Mouse (Mus musculus): ENCODE results near the gene Mgat4c. TPM values are rescaled to one million over a fixed set of nuclear protein-coding genes. Genes with fewer than 3 reads are reported as not detected.
A peak's percentile ranks its signal among the peaks of the same experiment; 100 is the strongest.

Mgat4c gene
- total and polyA plus RNA-seq, 2 experiments from 2014 or later: 50.3 to 81.8 TPM

GRCm38 (mm10) chr10:102243897-102244296 is 562.6 kb downstream of the Mgat4c start:
- ATAC-seq (ENCODE audit: low FRiP score) (no peak), DNase-seq (ENCODE audit: low spot score) (no peak)
- no peaks in the 10 kb centered on the region for H3K9me3 ChIP-seq (ENCODE audit: low read length)
- no peak for TF ChIP-seq CTCF (IDR thresholded peaks at IDR 0.05)
- no peaks in the 10 kb centered on the region for H3K27me3 ChIP-seq (ENCODE audit: insufficient read depth, low read length)
- no peaks in the 10 kb centered on the region for H3K36me3 ChIP-seq (ENCODE audit: insufficient read depth, low read length)
- no peak overlapping the region for H3K27ac ChIP-seq (ENCODE audit: low read depth, low read length)
- no peak overlapping the region for H3K4me2 ChIP-seq (ENCODE audit: low read depth, low read length, poor library complexity, severe bottlenecking)
- H3K9ac ChIP-seq (replicated peaks; ENCODE audit: low read length, poor library complexity, severe bottlenecking): no peak overlapping the region
- no peak overlapping the region for H3K4me3 ChIP-seq (ENCODE audit: low read depth, low read length)
- no peaks in the 10 kb centered on the region for H3K4me1 ChIP-seq (ENCODE audit: insufficient read depth, low read length)

- no peaks in the 10 kb centered on the region for H3K27me3 ChIP-seq (ENCODE audit: insufficient read depth, low read length)
- H3K27ac ChIP-seq (ENCODE audit: low read depth, low read length): no peak overlapping the region
- no peaks in the 10 kb centered on the region for H3K36me3 ChIP-seq (ENCODE audit: insufficient read depth, low read length)
- no peak overlapping the region for H3K4me3 ChIP-seq (ENCODE audit: low read depth, low read length)
- H3K4me2 ChIP-seq (ENCODE audit: low read depth, low read length, poor library complexity, severe bottlenecking): no peak overlapping the region
- H3K9ac ChIP-seq (replicated peaks; ENCODE audit: low read length, poor library complexity, severe bottlenecking): no peak overlapping the region
- no peaks in the 10 kb centered on the region for H3K4me1 ChIP-seq (ENCODE audit: insufficient read depth, low read length)
- H3K9me3 ChIP-seq (ENCODE audit: low read length): no peaks in the 10 kb centered on the region
- no peak for TF ChIP-seq CTCF (IDR thresholded peaks at IDR 0.05)
- peak; percentile 14 for DNase-seq (ENCODE audit: low spot score)
- ATAC-seq (ENCODE audit: low FRiP score): no peak
- 52% methylated on average over 5 of the region's 5 CpGs for WGBS
These were observed 563.3 kb downstream of the Mgat4c start for GRCm38 (mm10) chr10:102244601-102245000.

- no peak for TF ChIP-seq CTCF (IDR thresholded peaks at IDR 0.05)
- ATAC-seq (ENCODE audit: low FRiP score) (no peak), DNase-seq (ENCODE audit: low spot score) (no peak)
- Histone ChIP-seq H3K9me3 (ENCODE audit: low read length) (no peaks in the 10 kb centered on the region), H3K36me3 (ENCODE audit: insufficient read depth, low read length) (no peaks in the 10 kb centered on the region), H3K27ac (ENCODE audit: low read depth, low read length) (no peak overlapping the region), H3K4me1 (ENCODE audit: insufficient read depth, low read length) (no peaks in the 10 kb centered on the region), H3K4me2 (ENCODE audit: low read depth, low read length, poor library complexity, severe bottlenecking) (no peak overlapping the region), H3K4me3 (ENCODE audit: low read depth, low read length) (no peak overlapping the region), H3K9ac (replicated peaks; ENCODE audit: low read length, poor library complexity, severe bottlenecking) (no peak overlapping the region), H3K27me3 (ENCODE audit: insufficient read depth, low read length) (no peaks in the 10 kb centered on the region)
- WGBS: 79% methylated on average over 9 of the region's 9 CpGs
These were observed 564.0 kb downstream of the Mgat4c start for GRCm38 (mm10) chr10:102245269-102245668.

GRCm38 (mm10) chr10:102308892-102309479 is 627.7 kb downstream of the Mgat4c start:
- no peaks in the 10 kb centered on the region for H3K9me3 ChIP-seq (ENCODE audit: low read length)
- H3K9ac ChIP-seq (replicated peaks; ENCODE audit: low read length, poor library complexity, severe bottlenecking): no peak overlapping the region
- ATAC-seq (ENCODE audit: low FRiP score): no peak
- no peaks in the 10 kb centered on the region for H3K27me3 ChIP-seq (ENCODE audit: insufficient read depth, low read length)
- H3K27ac ChIP-seq (ENCODE audit: low read depth, low read length): no peak overlapping the region
- H3K4me2 ChIP-seq (ENCODE audit: low read depth, low read length, poor library complexity, severe bottlenecking): no peak overlapping the region
- no peak for DNase-seq (ENCODE audit: low spot score)
- no peaks in the 10 kb centered on the region for H3K36me3 ChIP-seq (ENCODE audit: insufficient read depth, low read length)
- H3K4me3 ChIP-seq (ENCODE audit: low read depth, low read length): no peak overlapping the region
- no peaks in the 10 kb centered on the region for H3K4me1 ChIP-seq (ENCODE audit: insufficient read depth, low read length)
- 61% methylated on average over 5 of the region's 5 CpGs for WGBS
- no peak for TF ChIP-seq CTCF (IDR thresholded peaks at IDR 0.05)

GRCm38 (mm10) chr10:102365685-102366381 is 684.5 kb downstream of the Mgat4c start:
- H3K9ac ChIP-seq (replicated peaks; ENCODE audit: low read length, poor library complexity, severe bottlenecking): no peak overlapping the region
- no peaks in the 10 kb centered on the region for H3K9me3 ChIP-seq (ENCODE audit: low read length)
- H3K4me3 ChIP-seq (ENCODE audit: low read depth, low read length): no peak overlapping the region
- no peaks in the 10 kb centered on the region for H3K27me3 ChIP-seq (ENCODE audit: insufficient read depth, low read length)
- 53% methylated on average over 5 of the region's 5 CpGs for WGBS
- no peaks in the 10 kb centered on the region for H3K36me3 ChIP-seq (ENCODE audit: insufficient read depth, low read length)
- no peak overlapping the region for H3K4me2 ChIP-seq (ENCODE audit: low read depth, low read length, poor library complexity, severe bottlenecking)
- no peak for ATAC-seq (ENCODE audit: low FRiP score)
- DNase-seq (ENCODE audit: low spot score): peak; percentile 33
- no peak overlapping the region for H3K27ac ChIP-seq (ENCODE audit: low read depth, low read length)
- no peak for TF ChIP-seq CTCF (IDR thresholded peaks at IDR 0.05)
- no peaks in the 10 kb centered on the region for H3K4me1 ChIP-seq (ENCODE audit: insufficient read depth, low read length)

GRCm38 (mm10) chr10:102370576-102370975 is 689.3 kb downstream of the Mgat4c start:
- no peaks in the 10 kb centered on the region for H3K9me3 ChIP-seq (ENCODE audit: low read length)
- 88% methylated on average over 1 of the region's 1 CpGs for WGBS

More at GRCm38 (mm10) chr10:102370576-102370975, 689.3 kb downstream of the Mgat4c start:
- ATAC-seq (ENCODE audit: low FRiP score) (no peak), DNase-seq (ENCODE audit: low spot score) (no peak)
- no peak overlapping the region for H3K9ac ChIP-seq (replicated peaks; ENCODE audit: low read length, poor library complexity, severe bottlenecking)
- TF ChIP-seq CTCF (IDR thresholded peaks at IDR 0.05): no peak
- H3K4me1 ChIP-seq (ENCODE audit: insufficient read depth, low read length): no peaks in the 10 kb centered on the region
- H3K27ac ChIP-seq (ENCODE audit: low read depth, low read length): no peak overlapping the region
- no peaks in the 10 kb centered on the region for H3K27me3 ChIP-seq (ENCODE audit: insufficient read depth, low read length)
- H3K4me3 ChIP-seq (ENCODE audit: low read depth, low read length): no peak overlapping the region
- H3K36me3 ChIP-seq (ENCODE audit: insufficient read depth, low read length): no peaks in the 10 kb centered on the region
- no peak overlapping the region for H3K4me2 ChIP-seq (ENCODE audit: low read depth, low read length, poor library complexity, severe bottlenecking)
